Mouse (Mus musculus): ENCODE data around the gene Riok2.

DNA sequence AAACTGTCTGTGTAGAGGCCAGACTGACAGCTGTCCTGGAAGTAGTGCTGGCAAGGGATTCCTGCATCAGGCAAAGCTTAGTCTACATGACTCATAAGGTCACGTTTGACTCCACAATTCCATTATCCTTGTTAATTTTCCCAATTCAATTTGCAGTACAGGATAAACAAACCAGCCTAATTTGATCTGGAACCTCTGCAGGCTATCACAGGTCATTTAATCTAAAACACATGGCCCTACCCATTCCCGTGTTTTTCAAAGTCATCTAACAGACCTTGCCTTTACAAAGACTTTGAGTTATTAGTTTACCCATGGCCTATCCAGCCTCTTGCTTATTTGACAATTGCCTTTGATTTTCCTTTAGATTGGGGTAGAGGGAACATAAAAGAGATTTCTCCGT is 51.8 kb downstream of the Riok2 start:
- TF ChIP-seq CTCF (IDR thresholded peaks at IDR 0.05; ENCODE audit: control insufficient read depth, insufficient read depth, insufficient read length) (no peak), MYOG (IDR thresholded peaks at IDR 0.05; ENCODE audit: control insufficient read depth, extremely low read depth, insufficient read length) (no peak), MYOD1 (IDR thresholded peaks at IDR 0.05; ENCODE audit: control insufficient read depth, insufficient read length, low read depth) (no peak), USF1 (IDR thresholded peaks at IDR 0.05; ENCODE audit: low read depth) (no peak)
